Mouse (Mus musculus) neural tube, embryonic 11.5 days (tissue): Measurements from ENCODE around the gene Adcy7. TPM values are rescaled to one million over a fixed set of nuclear protein-coding genes. Genes with fewer than 3 reads are reported as not detected.

Experiments
- ATAC-seq: fragments of 200-750 bp; cut with Nextera tagmentation; 2 replicates; pipeline ENCODE4 v1.8.0; 2017; ENCODE audit warnings: moderate number of reproducible peaks, mild to moderate bottlenecking, moderate TSS enrichment, moderate library complexity; ENCODE audit not compliant: insufficient read depth, low FRiP score, low TSS enrichment
- DNase-seq: peaks from one replicate; pipeline ENCODE4 v3.0.0-alpha.2; 2015; ENCODE audit warnings: low spot score
- H3K27ac ChIP-seq: fragments of 300-500 bp; sonication (generic); 2 replicates; pipeline ENCODE4 v1.5.1; 2014; ENCODE audit warnings: low read depth, mild to moderate bottlenecking, low read length
- H3K27me3 ChIP-seq: fragments of 300-500 bp; sonication (generic); 2 replicates; pipeline ENCODE4 v1.6.1; 2014; ENCODE audit warnings: mild to moderate bottlenecking, low read length, mixed read lengths; ENCODE audit not compliant: control insufficient read depth, insufficient read depth
- H3K36me3 ChIP-seq: fragments of 300-500 bp; sonication (generic); 2 replicates; pipeline ENCODE4 v1.6.1; 2014; ENCODE audit warnings: mild to moderate bottlenecking, low read length, moderate library complexity, mixed read lengths; ENCODE audit not compliant: control insufficient read depth, insufficient read depth
- H3K4me1 ChIP-seq: fragments of 300-500 bp; sonication (generic); 2 replicates; pipeline ENCODE4 v1.6.1; 2014; ENCODE audit warnings: low read length, mixed read lengths; ENCODE audit not compliant: control insufficient read depth, insufficient read depth
- H3K4me2 ChIP-seq: fragments of 300-500 bp; sonication (generic); 2 replicates; pipeline ENCODE4 v1.6.1; 2014; ENCODE audit warnings: low read depth, mild to moderate bottlenecking, moderate library complexity
- H3K4me3 ChIP-seq: fragments of 300-500 bp; sonication (generic); 2 replicates; pipeline ENCODE4 v1.5.1; 2014; ENCODE audit warnings: low read depth, low read length
- H3K9ac ChIP-seq: fragments of 300-500 bp; sonication (generic); 2 replicates; pipeline ENCODE4 v1.6.1; 2014; ENCODE audit warnings: mild to moderate bottlenecking, low read length
- H3K9me3 ChIP-seq: fragments of 300-500 bp; sonication (generic); 2 replicates; pipeline ENCODE4 v1.6.1; 2016; ENCODE audit warnings: low read length; ENCODE audit not compliant: control insufficient read depth
- WGBS: fragments of 180-500 bp; shearing (Covaris S2); extraction: QIAGEN DNeasy Blood & Tissue Kit; methylation state at CpG from one replicate; pipeline ENCODE4 v1.1.7; 2014; 5-methylcytosine and 5-hydroxymethylcytosine counted together
- polyA plus RNA-seq: library from polyadenylated mRNA; unstranded; fragments of >200 nt; fragmentation: Nextera tagmentation; extraction: Ambion mirVana; gene quantifications from 2 replicates; pipeline ENCODE4 v1.2.1, GENCODE M21; 2014

Gene Adcy7
- polyA plus RNA-seq, 1 experiment from 2014 or later: 2.0 TPM

DNA sequence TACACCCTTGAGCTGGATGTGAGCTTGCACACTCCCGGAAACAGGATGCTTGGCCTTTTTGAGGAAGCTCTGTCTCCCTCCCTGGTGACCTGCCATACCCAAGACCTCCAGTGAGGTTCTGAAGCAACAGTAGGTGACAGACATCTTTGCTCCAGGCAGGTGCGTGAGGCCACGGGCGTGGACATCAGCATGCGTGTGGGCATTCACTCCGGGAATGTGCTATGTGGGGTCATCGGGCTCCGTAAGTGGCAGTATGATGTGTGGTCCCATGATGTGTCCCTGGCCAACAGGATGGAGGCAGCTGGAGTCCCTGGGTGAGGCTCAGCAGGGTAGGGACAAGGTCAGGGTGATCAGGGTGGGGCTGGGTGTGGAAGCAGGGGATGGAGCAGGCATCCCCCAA, 43.1 kb downstream of the Adcy7 start:
- no peaks in the 10 kb centered on the region for H3K9me3 ChIP-seq
- no peak overlapping the region for H3K9ac ChIP-seq
- H3K4me1 ChIP-seq: no peaks in the 10 kb centered on the region
- WGBS: 95% methylated on average over 8 of the region's 8 CpGs
- DNase-seq (no peak), ATAC-seq (no peak)
- H3K36me3 ChIP-seq: no peaks in the 10 kb centered on the region
- no peak overlapping the region for H3K4me3 ChIP-seq
- no peak overlapping the region for H3K4me2 ChIP-seq
- no peaks in the 10 kb centered on the region for H3K27me3 ChIP-seq
- H3K27ac ChIP-seq: no peak overlapping the region

DNA sequence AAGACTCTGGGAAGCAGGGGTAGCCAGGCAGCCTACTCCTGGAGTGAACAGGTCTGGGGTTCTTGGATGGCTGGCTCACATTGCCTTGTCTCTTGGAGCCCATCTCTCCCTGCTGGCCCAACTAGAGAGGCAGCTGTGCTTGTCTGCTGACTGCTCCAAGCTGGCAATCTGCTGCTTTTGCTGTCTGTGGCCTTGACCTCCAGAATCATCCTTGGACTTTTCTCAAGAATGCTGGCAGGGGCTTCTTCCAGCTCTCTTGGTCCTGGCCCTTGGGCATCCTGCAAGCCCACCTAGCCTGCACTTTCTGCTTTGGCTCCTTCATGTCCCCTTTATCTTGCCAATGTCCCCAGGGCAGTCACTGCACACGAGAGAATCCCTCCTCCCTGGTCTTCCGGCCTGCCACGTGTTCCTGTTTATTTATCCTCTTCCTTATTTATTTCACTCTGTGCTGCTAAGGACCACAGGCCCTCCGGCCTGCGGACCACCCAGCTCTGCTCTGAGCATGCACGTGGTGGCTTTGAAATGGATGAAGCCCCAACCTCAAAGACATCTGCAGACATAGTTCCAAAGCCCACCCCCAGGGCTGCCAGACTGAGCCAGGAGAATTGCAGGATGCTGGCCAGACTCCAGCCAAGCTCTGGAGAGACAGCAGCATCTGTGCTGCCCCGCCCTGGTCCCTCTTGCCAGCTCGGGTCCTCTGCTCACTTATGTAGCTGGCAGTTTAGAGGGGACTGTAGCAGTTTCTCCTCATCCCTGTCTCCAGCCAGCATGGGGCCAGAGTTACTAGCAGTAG, 44.1 kb downstream of the Adcy7 start:
- 59% methylated on average over 8 of the region's 8 CpGs for WGBS
- Histone ChIP-seq H3K27ac (no peak overlapping the region), H3K36me3 (no peaks in the 10 kb centered on the region), H3K27me3 (no peaks in the 10 kb centered on the region), H3K9ac (no peak overlapping the region), H3K9me3 (no peaks in the 10 kb centered on the region), H3K4me1 (no peaks in the 10 kb centered on the region), H3K4me2 (no peak overlapping the region), H3K4me3 (no peak overlapping the region)
- no peak for ATAC-seq
- DNase-seq: no peak

DNA sequence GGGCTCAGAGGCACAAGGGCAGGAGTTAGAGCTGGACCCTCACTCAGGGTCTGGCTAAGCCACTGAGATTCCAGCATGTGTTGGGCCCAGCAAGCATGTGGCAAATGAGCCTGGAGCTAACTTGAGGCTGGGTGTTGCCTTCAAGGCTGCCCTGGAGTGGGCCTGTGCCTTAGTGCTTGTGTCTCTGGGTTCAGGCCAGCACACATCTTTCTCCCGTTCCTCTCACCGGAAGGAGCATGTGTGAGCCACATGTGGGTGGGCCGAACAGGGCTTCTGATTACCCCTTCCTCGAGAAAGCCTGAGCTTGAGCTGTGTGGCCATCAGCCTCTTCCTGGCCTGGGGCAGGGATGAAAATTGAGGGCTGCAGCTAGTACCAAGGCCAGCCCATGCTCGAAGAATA, 45.1 kb downstream of the Adcy7 start:
- Histone ChIP-seq H3K9me3 (no peaks in the 10 kb centered on the region), H3K4me3 (no peak overlapping the region), H3K27ac (no peak overlapping the region), H3K4me2 (no peak overlapping the region), H3K27me3 (no peaks in the 10 kb centered on the region), H3K4me1 (no peaks in the 10 kb centered on the region), H3K36me3 (no peaks in the 10 kb centered on the region), H3K9ac (no peak overlapping the region)
- DNase-seq (no peak), ATAC-seq (no peak)
- WGBS: 71% methylated on average over 5 of the region's 5 CpGs

DNA sequence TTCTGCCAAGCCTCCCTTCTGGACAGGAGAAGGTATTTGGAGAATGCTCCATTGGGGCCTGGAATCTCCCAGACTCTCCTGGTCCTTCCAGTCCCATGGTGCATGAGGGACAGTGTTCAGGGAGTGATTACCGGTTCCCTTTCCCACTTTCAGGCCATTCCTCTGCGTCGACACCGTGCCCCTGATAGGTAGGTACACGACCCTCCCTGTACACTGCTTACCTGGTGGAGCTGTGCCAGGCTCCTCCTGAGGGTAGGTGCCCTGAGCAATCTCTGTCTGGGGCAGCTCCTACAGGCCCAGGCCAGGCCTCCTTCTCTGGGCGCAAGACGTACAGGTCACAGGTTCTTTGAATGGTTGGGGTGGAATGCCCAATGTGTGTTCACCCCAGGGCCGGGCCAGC, 45.9 kb downstream of the Adcy7 start:
- WGBS: 93% methylated on average over 8 of the region's 8 CpGs
- H3K4me1 ChIP-seq: no peaks in the 10 kb centered on the region
- DNase-seq (no peak), ATAC-seq (no peak)
- no peak overlapping the region for H3K4me2 ChIP-seq
- no peaks in the 10 kb centered on the region for H3K27me3 ChIP-seq
- H3K9me3 ChIP-seq: no peaks in the 10 kb centered on the region
- no peak overlapping the region for H3K4me3 ChIP-seq
- H3K36me3 ChIP-seq: no peaks in the 10 kb centered on the region
- no peak overlapping the region for H3K9ac ChIP-seq
- no peak overlapping the region for H3K27ac ChIP-seq

DNA sequence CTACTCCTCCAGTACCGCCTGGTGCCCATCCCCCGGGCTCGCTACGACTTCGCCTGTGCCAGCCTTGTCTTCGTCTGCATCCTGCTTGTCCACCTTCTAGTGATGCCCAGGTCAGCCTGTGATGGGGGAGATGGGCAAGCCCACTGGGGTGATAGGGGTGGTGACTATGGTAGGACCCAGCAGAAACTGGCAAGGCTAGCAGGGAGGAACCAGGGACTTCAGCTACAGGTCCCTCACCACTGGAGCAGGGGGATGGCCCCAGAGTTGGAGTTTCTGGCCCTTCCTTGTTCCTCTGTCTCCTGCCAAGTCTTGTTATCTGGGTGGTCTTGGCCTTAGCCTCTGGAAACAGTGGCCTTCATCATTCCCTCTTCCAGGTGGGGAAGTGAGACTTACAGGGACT, 47.9 kb downstream of the Adcy7 start:
- Histone ChIP-seq H3K9me3 (no peaks in the 10 kb centered on the region), H3K9ac (no peak overlapping the region), H3K36me3 (no peaks in the 10 kb centered on the region), H3K27ac (no peak overlapping the region), H3K4me3 (no peak overlapping the region), H3K27me3 (no peaks in the 10 kb centered on the region), H3K4me2 (no peak overlapping the region), H3K4me1 (no peaks in the 10 kb centered on the region)
- ATAC-seq: no peak
- no peak for DNase-seq
- 96% methylated on average over 6 of the region's 6 CpGs for WGBS

DNA sequence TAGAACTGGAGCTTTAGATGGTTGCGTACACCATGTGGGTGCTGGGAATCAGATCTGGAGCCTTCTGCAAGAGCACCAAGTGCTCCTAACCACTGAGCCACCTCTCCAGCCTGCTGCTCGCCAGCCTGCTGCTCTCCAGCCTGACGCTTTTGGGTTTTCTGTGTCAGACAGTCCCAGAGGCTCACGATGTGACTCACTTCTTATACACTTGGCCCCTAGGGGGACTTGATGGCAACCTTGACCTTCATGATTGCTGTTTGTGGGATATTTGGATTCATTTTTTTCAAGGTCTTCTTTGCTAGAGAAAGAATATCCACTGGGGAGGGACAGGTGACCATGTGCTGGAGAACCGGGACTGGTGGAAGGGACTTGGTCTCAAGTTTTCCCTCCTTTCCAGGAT, 49.2 kb downstream of the Adcy7 start:
- 87% methylated on average over 5 of the region's 5 CpGs for WGBS
- no peak overlapping the region for H3K27ac ChIP-seq
- 0 out of 2 replicates have a peak, but pooled peaks cover 5% of the 10 kb centered on the region for H3K36me3 ChIP-seq
- H3K9me3 ChIP-seq: no peaks in the 10 kb centered on the region
- no peak overlapping the region for H3K4me2 ChIP-seq
- ATAC-seq: no peak
- no peak overlapping the region for H3K4me3 ChIP-seq
- no peak overlapping the region for H3K9ac ChIP-seq
- DNase-seq: no peak
- no peaks in the 10 kb centered on the region for H3K4me1 ChIP-seq
- H3K27me3 ChIP-seq: no peaks in the 10 kb centered on the region

DNA sequence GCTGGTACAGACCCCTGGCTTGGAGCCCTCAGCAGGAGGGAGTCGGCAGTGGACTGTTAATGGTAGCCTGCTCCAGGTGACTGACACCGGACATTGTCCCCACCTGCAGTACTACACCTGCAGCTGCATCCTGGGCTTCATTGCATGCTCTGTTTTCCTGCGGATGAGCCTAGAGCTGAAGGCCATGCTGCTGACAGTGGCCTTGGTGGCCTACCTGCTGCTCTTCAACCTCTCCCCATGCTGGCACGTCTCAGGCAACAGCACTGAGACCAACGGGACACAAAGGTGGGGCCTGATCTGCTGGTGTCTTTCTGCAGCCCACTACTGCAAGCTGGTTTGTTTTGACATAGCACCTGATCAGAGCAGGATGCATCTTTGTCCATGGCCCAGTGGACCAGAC, 51.3 kb downstream of the Adcy7 start:
- H3K4me2 ChIP-seq: no peak overlapping the region
- H3K4me3 ChIP-seq: no peak overlapping the region
- H3K9ac ChIP-seq: no peak overlapping the region
- H3K36me3 ChIP-seq: peaks cover 8% of the 10 kb centered on the region; the same call in 1 of the 2 replicates
- WGBS: 86% methylated on average over 5 of the region's 5 CpGs
- no peak overlapping the region for H3K27ac ChIP-seq
- no peak for ATAC-seq
- no peaks in the 10 kb centered on the region for H3K27me3 ChIP-seq
- H3K4me1 ChIP-seq: no peaks in the 10 kb centered on the region
- H3K9me3 ChIP-seq: no peaks in the 10 kb centered on the region
- no peak for DNase-seq

DNA sequence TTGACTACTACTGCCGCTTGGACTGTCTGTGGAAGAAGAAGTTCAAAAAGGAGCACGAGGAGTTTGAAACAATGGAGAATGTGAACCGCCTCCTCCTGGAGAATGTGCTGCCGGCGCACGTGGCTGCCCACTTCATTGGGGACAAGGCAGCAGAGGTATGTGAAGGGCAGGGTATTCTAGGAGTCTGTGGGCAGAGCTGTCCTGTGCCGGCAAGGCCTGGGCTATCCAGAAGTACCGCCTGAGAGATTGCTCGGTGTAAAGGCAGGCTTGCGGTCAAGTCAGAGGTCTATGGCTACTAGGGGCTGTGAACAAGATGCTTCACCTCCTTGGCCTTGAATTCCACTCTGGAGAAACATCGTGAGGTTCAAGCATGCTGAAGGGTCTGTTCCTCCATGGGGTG, 52.6 kb downstream of the Adcy7 start:
- no peak for ATAC-seq
- H3K9ac ChIP-seq: no peak overlapping the region
- DNase-seq: no peak
- no peaks in the 10 kb centered on the region for H3K9me3 ChIP-seq
- H3K4me2 ChIP-seq: no peak overlapping the region
- 91% methylated on average over 11 of the region's 11 CpGs for WGBS
- no peak overlapping the region for H3K4me3 ChIP-seq
- no peak overlapping the region for H3K27ac ChIP-seq
- H3K27me3 ChIP-seq: no peaks in the 10 kb centered on the region
- peaks cover 8% of the 10 kb centered on the region; the same call in 1 of the 2 replicates for H3K36me3 ChIP-seq
- no peaks in the 10 kb centered on the region for H3K4me1 ChIP-seq

DNA sequence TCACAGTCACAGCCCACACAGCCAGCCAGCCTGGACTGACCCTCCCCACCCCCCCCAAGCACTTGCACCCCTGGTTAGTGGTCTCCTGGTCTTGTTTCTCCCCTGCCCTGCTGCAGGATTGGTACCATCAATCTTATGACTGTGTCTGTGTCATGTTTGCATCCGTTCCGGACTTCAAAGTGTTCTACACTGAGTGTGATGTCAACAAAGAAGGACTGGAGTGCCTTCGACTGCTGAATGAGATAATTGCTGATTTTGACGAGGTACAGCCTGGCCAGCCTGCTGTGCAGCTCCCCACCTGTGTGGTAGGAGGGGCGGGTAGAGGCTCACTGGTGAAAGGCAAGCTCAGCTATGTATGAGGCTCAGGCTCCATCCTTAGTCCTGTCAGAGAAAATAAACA, 53.0 kb downstream of the Adcy7 start:
- H3K27me3 ChIP-seq: no peaks in the 10 kb centered on the region
- 66% methylated on average over 5 of the region's 5 CpGs for WGBS
- DNase-seq (no peak), ATAC-seq (no peak)
- H3K27ac ChIP-seq: no peak overlapping the region
- no peak overlapping the region for H3K4me2 ChIP-seq
- H3K9me3 ChIP-seq: no peaks in the 10 kb centered on the region
- H3K9ac ChIP-seq: no peak overlapping the region
- no peaks in the 10 kb centered on the region for H3K4me1 ChIP-seq
- H3K4me3 ChIP-seq: no peak overlapping the region
- peaks cover 11% of the 10 kb centered on the region for H3K36me3 ChIP-seq
